Mouse (Mus musculus) embryonic facial prominence, embryonic 12.5 days (tissue): Measurements from ENCODE around the gene Slc7a6. TPM values are rescaled to one million over a fixed set of nuclear protein-coding genes. Genes with fewer than 3 reads are reported as not detected.

Experiments used
- ATAC-seq: fragments of 200-750 bp; cut with Nextera tagmentation; 2 replicates; pipeline ENCODE4 v1.8.0; 2017; ENCODE audit not compliant: insufficient number of reproducible peaks, insufficient read depth, low FRiP score, low TSS enrichment
- H3K27ac ChIP-seq: fragments of 300-500 bp; sonication (generic); 2 replicates; pipeline ENCODE4 v1.5.1; 2016; ENCODE audit warnings: mild to moderate bottlenecking
- H3K27me3 ChIP-seq: fragments of 300-500 bp; sonication (generic); 2 replicates; pipeline ENCODE4 v1.6.1; 2016; ENCODE audit warnings: mild to moderate bottlenecking, moderate library complexity
- H3K36me3 ChIP-seq: fragments of 300-500 bp; sonication (generic); 2 replicates; pipeline ENCODE4 v1.6.1; 2016; ENCODE audit warnings: mild to moderate bottlenecking
- H3K4me1 ChIP-seq: fragments of 300-500 bp; sonication (generic); 2 replicates; pipeline ENCODE4 v1.6.1; 2016
- H3K4me2 ChIP-seq: fragments of 300-500 bp; sonication (generic); replicated peaks from 2 replicates; pipeline ENCODE4 v1.6.1; 2016; ENCODE audit warnings: mild to moderate bottlenecking, moderate library complexity
- H3K4me3 ChIP-seq: fragments of 300-500 bp; sonication (generic); 2 replicates; pipeline ENCODE4 v1.5.1; 2016; ENCODE audit warnings: mild to moderate bottlenecking
- H3K9ac ChIP-seq: fragments of 300-500 bp; sonication (generic); 2 replicates; pipeline ENCODE4 v1.6.1; 2016; ENCODE audit warnings: mild to moderate bottlenecking, moderate library complexity
- H3K9me3 ChIP-seq: fragments of 300-500 bp; sonication (generic); 2 replicates; pipeline ENCODE4 v1.6.1; 2016; ENCODE audit warnings: mild to moderate bottlenecking, moderate library complexity
- WGBS: fragments of 180-500 bp; shearing (Covaris S2); methylation state at CpG from one replicate; pipeline ENCODE4 v1.1.7; 2016; 5-methylcytosine and 5-hydroxymethylcytosine counted together
- polyA plus RNA-seq: library from polyadenylated mRNA; unstranded; fragments of >200 nt; fragmentation: Nextera tagmentation; extraction: Ambion mirVana; gene quantifications from 2 replicates; pipeline ENCODE4 v1.2.1, GENCODE M21; 2016

Slc7a6 gene
- polyA plus RNA-seq, 1 experiment from 2014 or later = 52.8 TPM

DNA sequence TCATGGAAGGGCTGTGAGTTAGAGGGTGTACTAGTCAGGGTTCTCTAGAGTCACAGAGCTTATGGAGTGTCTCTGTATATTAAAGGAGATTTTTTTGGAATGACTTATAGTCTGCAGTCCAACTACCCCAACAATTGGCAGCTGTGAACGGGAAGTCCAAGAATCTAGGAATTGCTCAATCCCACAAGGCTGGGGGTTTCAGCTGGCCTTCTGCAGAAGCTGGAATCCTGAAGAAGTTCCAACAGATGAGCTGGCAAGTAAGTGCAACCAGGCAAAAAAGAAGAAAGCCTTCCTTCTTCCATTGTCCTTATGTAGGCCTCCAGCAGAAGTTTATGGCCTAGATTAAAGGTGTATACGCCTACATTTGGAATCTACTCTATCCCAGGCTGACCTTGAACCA lies 23.3 kb upstream of the Slc7a6 start:
- Histone ChIP-seq H3K27me3 (no peaks in the 10 kb centered on the region), H3K4me2 (no peak overlapping the region), H3K4me1 (no peaks in the 10 kb centered on the region), H3K36me3 (no peaks in the 10 kb centered on the region), H3K9me3 (no peaks in the 10 kb centered on the region), H3K4me3 (no peak overlapping the region), H3K9ac (no peak overlapping the region), H3K27ac (no peak overlapping the region)
- WGBS = 91% methylated on average over 2 of the region's 2 CpGs
- ATAC-seq = no peak

GRCm38 (mm10) chr8:106146014-106146413 lies 22.6 kb upstream of the Slc7a6 start:
- Histone ChIP-seq H3K4me2 (no peak overlapping the region), H3K9me3 (no peaks in the 10 kb centered on the region), H3K36me3 (no peaks in the 10 kb centered on the region), H3K9ac (no peak overlapping the region), H3K4me1 (peaks cover 4% of the 10 kb centered on the region), H3K27ac (no peak overlapping the region), H3K27me3 (no peaks in the 10 kb centered on the region), H3K4me3 (no peak overlapping the region)
- WGBS = 85% methylated on average over 4 of the region's 4 CpGs
- ATAC-seq = no peak

DNA sequence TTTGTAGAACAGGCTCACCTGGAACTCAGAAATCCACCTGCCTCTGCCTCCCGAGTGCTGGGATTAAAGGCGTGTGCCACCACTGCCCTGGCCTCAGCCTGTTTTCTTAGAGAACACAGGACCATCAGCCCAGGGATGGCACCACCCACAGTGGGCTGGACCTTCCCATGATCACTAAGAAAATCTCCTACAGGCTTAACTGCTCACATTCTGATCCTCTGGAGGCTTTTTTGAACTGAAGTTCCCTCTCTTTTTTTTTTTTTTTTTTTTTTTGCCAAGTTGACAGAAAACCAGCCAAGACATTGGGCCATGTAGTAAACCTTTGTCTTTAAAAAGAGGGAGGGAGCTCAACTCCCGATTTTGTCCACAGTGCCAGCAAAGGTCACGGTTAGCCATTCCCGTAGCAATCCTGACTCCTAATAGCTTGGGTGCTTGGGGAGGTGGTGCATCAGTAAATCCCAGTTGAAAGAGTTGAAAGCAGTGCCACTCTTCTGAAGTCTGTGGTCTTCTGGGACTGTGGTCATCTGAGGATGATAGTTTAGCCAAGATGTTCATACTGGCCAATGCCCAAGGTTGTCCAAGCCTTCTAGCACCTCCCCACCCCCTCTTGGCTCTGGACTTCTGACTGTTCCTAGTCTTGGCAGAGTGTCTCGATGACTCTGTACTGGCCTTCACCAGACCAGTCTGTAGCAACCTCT lies 20.6 kb upstream of the Slc7a6 start:
- peaks cover 6% of the 10 kb centered on the region for H3K4me1 ChIP-seq
- H3K9ac ChIP-seq = no peak overlapping the region
- WGBS = 87% methylated on average over 6 of the region's 6 CpGs
- H3K4me3 ChIP-seq = no peak overlapping the region
- H3K27ac ChIP-seq = no peak overlapping the region
- no peak overlapping the region for H3K4me2 ChIP-seq
- no peaks in the 10 kb centered on the region for H3K9me3 ChIP-seq
- H3K36me3 ChIP-seq = no peaks in the 10 kb centered on the region
- no peaks in the 10 kb centered on the region for H3K27me3 ChIP-seq
- no peak for ATAC-seq

GRCm38 (mm10) chr8:106149025-106149424 lies 19.6 kb upstream of the Slc7a6 start:
- WGBS = 94% methylated on average over 6 of the region's 6 CpGs
- Histone ChIP-seq H3K4me2 (no peak overlapping the region), H3K36me3 (no peaks in the 10 kb centered on the region)

GRCm38 (mm10) chr8:106149801-106150652 lies 18.6 kb upstream of the Slc7a6 start, which contains the start of gene Pla2g15:
Pla2g15 (plus strand) TSS chr8:106150399.
- H3K4me1 ChIP-seq = peaks cover 6% of the 10 kb centered on the region
- no peaks in the 10 kb centered on the region for H3K9me3 ChIP-seq
- WGBS = 3% methylated on average over 38 of the region's 38 CpGs
- H3K36me3 ChIP-seq = peaks cover 5% of the 10 kb centered on the region
- H3K9ac ChIP-seq = peak within 1 kb of the TSS; percentile 72
- peak within 1 kb of the TSS; percentile 81 for H3K4me3 ChIP-seq
- 0 out of 2 replicates have a peak within 1 kb of the TSS, but pooled peaks have one; percentile 11 for H3K27ac ChIP-seq
- no peaks in the 10 kb centered on the region for H3K27me3 ChIP-seq
- ATAC-seq = peak; percentile 95
- H3K4me2 ChIP-seq = peak within 1 kb of the TSS; percentile 70

More at GRCm38 (mm10) chr8:106149025-106149424, 19.6 kb upstream of the Slc7a6 start:
- Histone ChIP-seq H3K27me3 (no peaks in the 10 kb centered on the region), H3K4me3 (no peak overlapping the region), H3K9me3 (no peaks in the 10 kb centered on the region), H3K27ac (no peak overlapping the region), H3K9ac (no peak overlapping the region), H3K4me1 (peaks cover 6% of the 10 kb centered on the region)
- ATAC-seq = no peak

- Histone ChIP-seq H3K4me3 (peak overlapping the region; percentile 81), H3K36me3 (peaks cover 6% of the 10 kb centered on the region), H3K9ac (peak overlapping the region; percentile 72), H3K27ac (0 out of 2 replicates have a peak overlapping the region, but pooled peaks have one; percentile 11), H3K4me2 (peak overlapping the region; percentile 70), H3K27me3 (no peaks in the 10 kb centered on the region), H3K9me3 (no peaks in the 10 kb centered on the region), H3K4me1 (peaks cover 6% of the 10 kb centered on the region)
- 0 out of 2 replicates have a peak, but pooled peaks have one; percentile 72 for ATAC-seq
- WGBS = 20% methylated on average over 8 of the region's 8 CpGs
Observed at GRCm38 (mm10) chr8:106150653-106151000, 18.0 kb upstream of the Slc7a6 start.

- Histone ChIP-seq H3K27me3 (no peaks in the 10 kb centered on the region), H3K36me3 (peaks cover 6% of the 10 kb centered on the region), H3K4me1 (peaks cover 6% of the 10 kb centered on the region), H3K27ac (0 out of 2 replicates have a peak overlapping the region, but pooled peaks have one; percentile 11), H3K4me3 (peak overlapping the region; percentile 81), H3K9ac (peak overlapping the region; percentile 72), H3K9me3 (no peaks in the 10 kb centered on the region), H3K4me2 (peak overlapping the region; percentile 70)
- ATAC-seq = no peak
- WGBS = 80% methylated on average over 9 of the region's 9 CpGs
Observed at GRCm38 (mm10) chr8:106151041-106151440, 17.6 kb upstream of the Slc7a6 start.

GRCm38 (mm10) chr8:106152876-106153275 lies 15.8 kb upstream of the Slc7a6 start:
- 81% methylated on average over 4 of the region's 4 CpGs for WGBS
- H3K4me2 ChIP-seq = no peak overlapping the region
- H3K27me3 ChIP-seq = no peaks in the 10 kb centered on the region
- peaks cover 6% of the 10 kb centered on the region for H3K4me1 ChIP-seq
- no peaks in the 10 kb centered on the region for H3K9me3 ChIP-seq
- H3K36me3 ChIP-seq = peaks cover 10% of the 10 kb centered on the region
- no peak overlapping the region for H3K27ac ChIP-seq
- H3K4me3 ChIP-seq = no peak overlapping the region
- no peak for ATAC-seq
- H3K9ac ChIP-seq = no peak overlapping the region

DNA sequence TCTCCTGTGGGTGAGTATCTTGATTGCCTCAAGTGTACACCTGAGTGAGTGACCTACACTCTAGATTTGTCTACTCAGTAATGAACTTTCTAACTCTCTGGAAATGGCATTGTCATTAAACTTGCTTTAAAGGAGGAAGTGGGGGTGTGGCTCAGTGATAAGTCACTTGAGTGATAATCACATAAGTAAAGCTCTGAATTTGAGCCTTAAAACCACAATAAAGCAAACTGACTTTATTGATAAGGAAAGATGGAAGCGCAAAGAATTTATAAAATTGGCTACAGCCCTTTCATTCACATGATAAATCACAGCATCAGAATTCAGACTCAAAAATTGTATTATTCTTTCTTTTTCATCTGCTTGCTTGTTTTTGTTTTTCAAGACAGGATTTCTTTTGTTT lies 11.2 kb upstream of the Slc7a6 start:
- H3K36me3 ChIP-seq = peaks cover 38% of the 10 kb centered on the region
- ATAC-seq = no peak
- H3K27me3 ChIP-seq = no peaks in the 10 kb centered on the region
- H3K4me3 ChIP-seq = no peak overlapping the region
- H3K4me1 ChIP-seq = no peaks in the 10 kb centered on the region
- H3K9ac ChIP-seq = no peak overlapping the region
- H3K4me2 ChIP-seq = no peak overlapping the region
- WGBS = 100% methylated on average over 1 of the region's 1 CpGs
- no peak overlapping the region for H3K27ac ChIP-seq
- H3K9me3 ChIP-seq = no peaks in the 10 kb centered on the region

- Histone ChIP-seq H3K36me3 (peaks cover 48% of the 10 kb centered on the region), H3K4me1 (no peaks in the 10 kb centered on the region), H3K9me3 (no peaks in the 10 kb centered on the region), H3K27ac (no peak overlapping the region), H3K27me3 (no peaks in the 10 kb centered on the region), H3K4me2 (no peak overlapping the region), H3K9ac (no peak overlapping the region), H3K4me3 (no peak overlapping the region)
- no peak for ATAC-seq
- WGBS = 86% methylated on average over 10 of the region's 10 CpGs
Observed at GRCm38 (mm10) chr8:106158381-106158780, 10.3 kb upstream of the Slc7a6 start.

- H3K27ac ChIP-seq = no peak overlapping the region
- ATAC-seq = no peak
- H3K9ac ChIP-seq = no peak overlapping the region
- no peaks in the 10 kb centered on the region for H3K27me3 ChIP-seq
- no peaks in the 10 kb centered on the region for H3K4me1 ChIP-seq
- no peak overlapping the region for H3K4me3 ChIP-seq
- H3K36me3 ChIP-seq = peaks cover 53% of the 10 kb centered on the region
- no peaks in the 10 kb centered on the region for H3K9me3 ChIP-seq
- H3K4me2 ChIP-seq = no peak overlapping the region
- 90% methylated on average over 6 of the region's 6 CpGs for WGBS
Observed at GRCm38 (mm10) chr8:106159876-106160275, 8.8 kb upstream of the Slc7a6 start.

DNA sequence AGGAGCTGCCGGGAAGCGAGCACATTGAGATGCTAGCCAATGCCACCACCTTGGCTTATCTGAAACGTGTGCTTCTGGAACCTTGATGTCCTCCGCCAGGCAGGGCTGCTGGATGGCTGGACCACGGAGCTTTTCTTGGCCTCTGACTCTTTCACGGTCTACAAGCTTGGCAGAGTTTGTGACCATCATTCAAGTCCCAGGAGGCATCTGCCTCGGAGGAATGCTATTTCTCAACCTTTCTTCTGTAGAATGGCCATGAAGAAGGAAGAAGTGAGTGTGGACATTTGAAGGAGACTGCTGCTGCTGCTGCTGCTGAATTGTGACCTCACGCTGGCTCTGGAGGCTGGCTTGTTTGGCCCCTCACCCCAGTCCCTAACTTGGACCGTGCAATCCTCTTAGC lies 5.4 kb upstream of the Slc7a6 start:
- Histone ChIP-seq H3K27ac (no peak overlapping the region), H3K27me3 (no peaks in the 10 kb centered on the region), H3K4me1 (no peaks in the 10 kb centered on the region), H3K36me3 (peaks cover 43% of the 10 kb centered on the region), H3K4me2 (no peak overlapping the region), H3K9ac (no peak overlapping the region), H3K4me3 (no peak overlapping the region), H3K9me3 (no peaks in the 10 kb centered on the region)
- 93% methylated on average over 9 of the region's 9 CpGs for WGBS
- ATAC-seq = no peak
